Mouse (Mus musculus): ENCODE measurements around the gene Itgb5. TPM values are rescaled to one million over a fixed set of nuclear protein-coding genes. Genes with fewer than 3 reads are reported as not detected.

Gene Itgb5
- polyA plus RNA-seq, 1 experiment from 2014 or later = 16.8 TPM

GRCm38 (mm10) chr16:33844866-33845265 lies 15.4 kb downstream of the Itgb5 start:
- Histone ChIP-seq H3K4me3 (ENCODE audit: low read length) (no peak overlapping the region), H3K4me1 (ENCODE audit: insufficient read depth, low read length) (peaks cover 14% of the 10 kb centered on the region; the same call in 1 of the 2 replicates), H3K27me3 (ENCODE audit: insufficient read depth, low read length) (no peaks in the 10 kb centered on the region), H3K36me3 (ENCODE audit: insufficient read depth, low read length) (peaks cover 4% of the 10 kb centered on the region; the same call in 1 of the 2 replicates), H3K4me2 (replicated peaks; ENCODE audit: low read depth, low read length) (no peak overlapping the region), H3K27ac (ENCODE audit: low read length) (no peak overlapping the region), H3K9ac (replicated peaks; ENCODE audit: low read length) (no peak overlapping the region), H3K9me3 (ENCODE audit: low read length) (peaks cover 3% of the 10 kb centered on the region; the same call in 1 of the 2 replicates)
- ATAC-seq (ENCODE audit: low FRiP score, low TSS enrichment) = no peak
- WGBS = 83% methylated on average over 6 of the region's 6 CpGs

- H3K4me2 ChIP-seq (replicated peaks; ENCODE audit: low read depth, low read length) = no peak overlapping the region
- no peaks in the 10 kb centered on the region for H3K9me3 ChIP-seq (ENCODE audit: low read length)
- H3K4me3 ChIP-seq (ENCODE audit: low read length) = no peak overlapping the region
- H3K36me3 ChIP-seq (ENCODE audit: insufficient read depth, low read length) = 0 out of 2 replicates have a peak, but pooled peaks cover 4% of the 10 kb centered on the region
- no peak for ATAC-seq (ENCODE audit: low FRiP score, low TSS enrichment)
- H3K27ac ChIP-seq (ENCODE audit: low read length) = no peak overlapping the region
- no peaks in the 10 kb centered on the region for H3K4me1 ChIP-seq (ENCODE audit: insufficient read depth, low read length)
- H3K27me3 ChIP-seq (ENCODE audit: insufficient read depth, low read length) = no peaks in the 10 kb centered on the region
- H3K9ac ChIP-seq (replicated peaks; ENCODE audit: low read length) = no peak overlapping the region
Measured at GRCm38 (mm10) chr16:33853271-33853670, 23.8 kb downstream of the Itgb5 start.

DNA sequence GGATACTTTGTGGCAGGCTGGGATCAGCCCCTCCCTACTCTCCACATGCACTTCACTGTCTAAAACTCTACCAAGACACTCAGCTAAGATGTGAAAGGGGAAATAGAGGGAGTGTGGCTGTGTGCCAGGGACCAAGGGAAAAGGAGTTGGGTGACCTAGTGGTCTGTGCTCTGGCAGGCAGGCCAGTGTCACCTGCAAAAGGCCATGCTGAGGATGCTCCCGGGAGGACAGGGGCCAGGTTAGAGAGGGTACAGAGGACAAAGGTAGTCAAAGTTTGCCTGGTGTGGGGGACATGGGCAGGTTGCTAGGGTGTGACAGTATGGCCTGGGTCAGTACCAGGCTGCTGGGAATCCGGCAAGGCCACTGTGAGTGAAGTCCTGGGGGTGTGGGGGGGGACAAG lies 29.3 kb downstream of the Itgb5 start:
- H3K27me3 ChIP-seq (ENCODE audit: insufficient read depth, low read length) = no peaks in the 10 kb centered on the region
- WGBS = 82% methylated on average over 2 of the region's 2 CpGs
- H3K27ac ChIP-seq (ENCODE audit: low read length) = no peak overlapping the region
- no peak overlapping the region for H3K9ac ChIP-seq (replicated peaks; ENCODE audit: low read length)
- no peaks in the 10 kb centered on the region for H3K9me3 ChIP-seq (ENCODE audit: low read length)
- no peak overlapping the region for H3K4me3 ChIP-seq (ENCODE audit: low read length)
- no peak for ATAC-seq (ENCODE audit: low FRiP score, low TSS enrichment)
- H3K36me3 ChIP-seq (ENCODE audit: insufficient read depth, low read length) = no peaks in the 10 kb centered on the region
- no peak overlapping the region for H3K4me2 ChIP-seq (replicated peaks; ENCODE audit: low read depth, low read length)
- peaks cover 8% of the 10 kb centered on the region; the same call in 1 of the 2 replicates for H3K4me1 ChIP-seq (ENCODE audit: insufficient read depth, low read length)

GRCm38 (mm10) chr16:33859380-33859779 lies 29.9 kb downstream of the Itgb5 start:
- no peak for ATAC-seq (ENCODE audit: low FRiP score, low TSS enrichment)
- Histone ChIP-seq H3K27me3 (ENCODE audit: insufficient read depth, low read length) (no peaks in the 10 kb centered on the region), H3K9ac (replicated peaks; ENCODE audit: low read length) (no peak overlapping the region), H3K9me3 (ENCODE audit: low read length) (no peaks in the 10 kb centered on the region), H3K36me3 (ENCODE audit: insufficient read depth, low read length) (no peaks in the 10 kb centered on the region), H3K4me2 (replicated peaks; ENCODE audit: low read depth, low read length) (no peak overlapping the region), H3K4me3 (ENCODE audit: low read length) (no peak overlapping the region), H3K4me1 (ENCODE audit: insufficient read depth, low read length) (peaks cover 8% of the 10 kb centered on the region; the same call in 1 of the 2 replicates), H3K27ac (ENCODE audit: low read length) (no peak overlapping the region)
- 57% methylated on average over 3 of the region's 5 CpGs for WGBS

GRCm38 (mm10) chr16:33859988-33860700 lies 30.7 kb downstream of the Itgb5 start:
- Histone ChIP-seq H3K9me3 (ENCODE audit: low read length) (no peaks in the 10 kb centered on the region), H3K9ac (replicated peaks; ENCODE audit: low read length) (no peak overlapping the region), H3K27ac (ENCODE audit: low read length) (0 out of 2 replicates have a peak overlapping the region, but pooled peaks have one; percentile 15), H3K36me3 (ENCODE audit: insufficient read depth, low read length) (no peaks in the 10 kb centered on the region), H3K27me3 (ENCODE audit: insufficient read depth, low read length) (no peaks in the 10 kb centered on the region), H3K4me2 (replicated peaks; ENCODE audit: low read depth, low read length) (0 out of 2 replicates have a peak overlapping the region, but pooled peaks have one; percentile 3), H3K4me3 (ENCODE audit: low read length) (no peak overlapping the region), H3K4me1 (ENCODE audit: insufficient read depth, low read length) (peaks cover 8% of the 10 kb centered on the region; the same call in 1 of the 2 replicates)
- ATAC-seq (ENCODE audit: low FRiP score, low TSS enrichment) = 0 out of 2 replicates have a peak, but pooled peaks have one; percentile 39
- WGBS = 51% methylated on average over 14 of the region's 14 CpGs

- Histone ChIP-seq H3K9me3 (ENCODE audit: low read length) (no peaks in the 10 kb centered on the region), H3K36me3 (ENCODE audit: insufficient read depth, low read length) (no peaks in the 10 kb centered on the region), H3K9ac (replicated peaks; ENCODE audit: low read length) (no peak overlapping the region), H3K4me1 (ENCODE audit: insufficient read depth, low read length) (peaks cover 8% of the 10 kb centered on the region; the same call in 1 of the 2 replicates), H3K4me2 (replicated peaks; ENCODE audit: low read depth, low read length) (no peak overlapping the region), H3K4me3 (ENCODE audit: low read length) (no peak overlapping the region), H3K27me3 (ENCODE audit: insufficient read depth, low read length) (no peaks in the 10 kb centered on the region), H3K27ac (ENCODE audit: low read length) (no peak overlapping the region)
- WGBS = 82% methylated on average over 4 of the region's 4 CpGs
- ATAC-seq (ENCODE audit: low FRiP score, low TSS enrichment) = no peak
Measured at GRCm38 (mm10) chr16:33862406-33862805, 32.9 kb downstream of the Itgb5 start.

DNA sequence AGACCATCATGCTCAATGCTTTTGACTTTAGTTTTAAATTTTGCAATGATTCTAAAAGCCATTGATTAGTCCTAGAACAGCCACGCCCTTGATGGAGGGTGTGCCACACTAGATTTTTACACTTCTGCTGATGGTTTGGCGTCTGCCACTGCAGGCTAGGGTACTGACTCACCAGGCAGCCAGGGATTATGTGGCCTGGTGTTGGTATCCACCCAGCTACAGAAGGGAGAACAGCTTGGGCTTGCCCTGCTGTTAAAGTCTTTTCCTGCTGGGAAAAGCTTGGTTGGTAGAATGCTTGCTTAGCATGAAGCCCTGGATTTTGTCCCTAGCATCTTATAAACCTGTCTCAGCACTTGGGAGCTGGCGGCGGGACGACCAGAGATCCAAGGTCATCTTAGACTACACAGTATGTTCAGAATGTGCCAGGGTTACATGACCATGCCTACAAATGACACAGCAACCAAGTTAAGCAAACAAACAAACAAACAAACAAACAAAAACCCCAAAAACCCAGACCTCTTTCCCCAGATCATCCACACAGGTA lies 33.8 kb downstream of the Itgb5 start:
- H3K36me3 ChIP-seq (ENCODE audit: insufficient read depth, low read length) = no peaks in the 10 kb centered on the region
- H3K9ac ChIP-seq (replicated peaks; ENCODE audit: low read length) = no peak overlapping the region
- no peaks in the 10 kb centered on the region for H3K9me3 ChIP-seq (ENCODE audit: low read length)
- no peaks in the 10 kb centered on the region for H3K27me3 ChIP-seq (ENCODE audit: insufficient read depth, low read length)
- ATAC-seq (ENCODE audit: low FRiP score, low TSS enrichment) = no peak
- H3K4me3 ChIP-seq (ENCODE audit: low read length) = no peak overlapping the region
- no peak overlapping the region for H3K27ac ChIP-seq (ENCODE audit: low read length)
- no peak overlapping the region for H3K4me2 ChIP-seq (replicated peaks; ENCODE audit: low read depth, low read length)
- H3K4me1 ChIP-seq (ENCODE audit: insufficient read depth, low read length) = peaks cover 8% of the 10 kb centered on the region; the same call in 1 of the 2 replicates
- 83% methylated on average over 5 of the region's 5 CpGs for WGBS

DNA sequence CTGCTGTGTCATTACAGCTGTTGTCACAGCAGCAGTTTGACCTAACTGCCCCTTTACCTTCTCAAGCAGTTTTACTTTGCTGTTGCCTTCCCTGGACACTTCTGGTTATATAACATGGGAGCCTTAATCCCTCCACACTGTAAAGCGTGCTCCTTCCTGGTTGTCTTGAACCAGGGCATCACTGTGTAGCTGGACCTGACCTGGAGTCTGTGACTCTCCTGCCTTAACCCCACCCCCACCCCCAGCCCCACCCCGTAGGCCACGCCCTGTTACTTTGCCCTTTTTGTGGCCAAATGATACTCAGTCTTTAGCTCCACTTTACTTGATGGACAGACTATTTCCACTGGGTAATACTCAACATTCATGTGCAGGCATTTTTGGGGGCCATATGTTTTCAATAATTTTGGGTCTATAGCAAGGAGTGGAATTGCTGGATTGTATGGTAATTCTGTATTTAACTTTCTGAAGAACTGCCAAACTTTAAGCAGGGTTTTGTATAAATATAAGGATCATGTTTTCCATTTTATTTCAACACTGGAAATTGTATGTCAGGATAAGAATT lies 40.8 kb downstream of the Itgb5 start:
- 74% methylated on average over 3 of the region's 3 CpGs for WGBS
- H3K4me3 ChIP-seq (ENCODE audit: low read length) = no peak overlapping the region
- H3K36me3 ChIP-seq (ENCODE audit: insufficient read depth, low read length) = no peaks in the 10 kb centered on the region
- ATAC-seq (ENCODE audit: low FRiP score, low TSS enrichment) = no peak
- H3K9ac ChIP-seq (replicated peaks; ENCODE audit: low read length) = no peak overlapping the region
- H3K4me2 ChIP-seq (replicated peaks; ENCODE audit: low read depth, low read length) = no peak overlapping the region
- H3K27ac ChIP-seq (ENCODE audit: low read length) = no peak overlapping the region
- no peaks in the 10 kb centered on the region for H3K9me3 ChIP-seq (ENCODE audit: low read length)
- H3K27me3 ChIP-seq (ENCODE audit: insufficient read depth, low read length) = no peaks in the 10 kb centered on the region
- peaks cover 6% of the 10 kb centered on the region; the same call in 1 of the 2 replicates for H3K4me1 ChIP-seq (ENCODE audit: insufficient read depth, low read length)

DNA sequence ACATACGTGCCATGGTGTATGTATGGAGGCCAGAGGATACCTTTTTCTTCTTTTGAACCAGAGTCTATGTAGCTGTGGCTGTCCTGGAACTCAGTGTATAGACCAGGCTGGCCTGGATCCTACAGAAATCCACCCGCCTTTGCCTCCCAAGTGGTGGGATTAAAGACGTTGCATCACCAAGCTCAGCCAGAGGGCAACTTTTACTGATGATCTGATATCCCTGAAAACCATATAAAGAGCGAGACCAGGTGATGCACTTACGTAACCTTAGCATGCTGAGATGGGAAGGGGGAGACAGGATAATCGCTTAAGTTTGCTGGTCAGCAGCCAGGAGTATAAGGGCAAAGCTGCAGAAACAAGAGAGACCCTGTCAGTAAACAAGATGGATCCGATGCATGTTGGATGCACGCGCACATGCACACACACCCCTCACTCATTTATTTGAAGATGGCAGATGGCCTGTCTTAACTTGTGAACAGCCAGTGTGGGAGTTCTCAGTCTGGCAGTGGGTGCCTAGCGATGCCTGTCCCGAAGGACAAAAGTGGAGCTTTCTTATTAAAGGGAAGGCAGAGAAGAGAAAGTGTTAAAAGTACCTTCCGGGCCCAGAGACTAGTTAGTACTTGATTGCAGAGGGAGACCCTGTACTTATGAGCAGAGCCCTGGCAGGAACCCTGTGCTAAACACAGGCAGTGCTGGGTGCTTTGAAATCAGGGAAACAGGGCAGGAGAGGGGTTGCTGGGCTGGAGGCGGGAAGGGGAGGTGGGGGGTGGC lies 41.7 kb downstream of the Itgb5 start:
- H3K27ac ChIP-seq (ENCODE audit: low read length) = peak overlapping the region; percentile 50; the same call in 1 of the 2 replicates

More for the DNA sequence above, 41.7 kb downstream of the Itgb5 start:
- Histone ChIP-seq H3K9ac (replicated peaks; ENCODE audit: low read length) (no peak overlapping the region), H3K4me3 (ENCODE audit: low read length) (no peak overlapping the region), H3K4me1 (ENCODE audit: insufficient read depth, low read length) (peaks cover 6% of the 10 kb centered on the region; the same call in 1 of the 2 replicates), H3K9me3 (ENCODE audit: low read length) (no peaks in the 10 kb centered on the region), H3K4me2 (replicated peaks; ENCODE audit: low read depth, low read length) (no peak overlapping the region), H3K27me3 (ENCODE audit: insufficient read depth, low read length) (no peaks in the 10 kb centered on the region), H3K36me3 (ENCODE audit: insufficient read depth, low read length) (peaks cover 4% of the 10 kb centered on the region; the same call in 1 of the 2 replicates)
- no peak for ATAC-seq (ENCODE audit: low FRiP score, low TSS enrichment)
- 58% methylated on average over 13 of the region's 13 CpGs for WGBS

All from kidney, embryonic 16.5 days (tissue).